Mouse (Mus musculus): ENCODE results near the gene Wdr77. TPM values are rescaled to one million over a fixed set of nuclear protein-coding genes. Genes with fewer than 3 reads are reported as not detected.
"Not testable (repeated sequence)": the region's sequence is repeated elsewhere in the genome, so short reads cannot be mapped to it uniquely, and the experiment has no call there.

The Wdr77 gene
- total RNA-seq, 2 experiments from 2014 or later = 37.0 to 84.6 TPM

GRCm38 (mm10) chr3:105935033-105935432 lies 24.1 kb upstream of the Wdr77 start:
- no peak for ATAC-seq (replicated peaks; ENCODE audit: low FRiP score, low TSS enrichment, poor library complexity, severe bottlenecking)

- ATAC-seq (replicated peaks; ENCODE audit: low FRiP score, low TSS enrichment, poor library complexity, severe bottlenecking) = no peak
Observed at GRCm38 (mm10) chr3:105936111-105936510, 23.1 kb upstream of the Wdr77 start.

GRCm38 (mm10) chr3:105951348-105951747 lies 7.8 kb upstream of the Wdr77 start:
- ATAC-seq (replicated peaks; ENCODE audit: low FRiP score, low TSS enrichment, poor library complexity, severe bottlenecking) = no peak

GRCm38 (mm10) chr3:105957235-105957634 lies 1.9 kb upstream of the Wdr77 start:
- ATAC-seq (replicated peaks; ENCODE audit: low FRiP score, low TSS enrichment, poor library complexity, severe bottlenecking) = no peak

GRCm38 (mm10) chr3:105958204-105958603 lies 965 bp upstream of the Wdr77 start:
- ATAC-seq (replicated peaks; ENCODE audit: low FRiP score, low TSS enrichment, poor library complexity, severe bottlenecking) = no peak

- peak; percentile 48 for ATAC-seq (replicated peaks; ENCODE audit: low FRiP score, low TSS enrichment, poor library complexity, severe bottlenecking)
Observed at GRCm38 (mm10) chr3:105959585-105959984, 416 bp downstream of the Wdr77 start.

GRCm38 (mm10) chr3:105959999-105960398 lies 830 bp downstream of the Wdr77 start, which contains the start of gene Atp5f1:
Gene Atp5f1 (minus strand): TSS chr3:105960099.
- ATAC-seq (replicated peaks; ENCODE audit: low FRiP score, low TSS enrichment, poor library complexity, severe bottlenecking) = no peak

GRCm38 (mm10) chr3:105960700-105961099 lies 1.5 kb downstream of the Wdr77 start:
- no peak for ATAC-seq (replicated peaks; ENCODE audit: low FRiP score, low TSS enrichment, poor library complexity, severe bottlenecking)

GRCm38 (mm10) chr3:105971831-105972446 lies 12.8 kb downstream of the Wdr77 start:
- no peak for ATAC-seq (replicated peaks; ENCODE audit: low FRiP score, low TSS enrichment, poor library complexity, severe bottlenecking)

GRCm38 (mm10) chr3:105973411-105973810 lies 14.2 kb downstream of the Wdr77 start, which contains the start of gene Ovgp1:
Gene Ovgp1 (plus strand): TSS chr3:105973711.
- ATAC-seq (replicated peaks; ENCODE audit: low FRiP score, low TSS enrichment, poor library complexity, severe bottlenecking) = no peak

GRCm38 (mm10) chr3:105974174-105974573 lies 15.0 kb downstream of the Wdr77 start:
- ATAC-seq (replicated peaks; ENCODE audit: low FRiP score, low TSS enrichment, poor library complexity, severe bottlenecking) = no peak

- ATAC-seq (replicated peaks; ENCODE audit: low FRiP score, low TSS enrichment, poor library complexity, severe bottlenecking) = not testable (repeated sequence)
Observed at GRCm38 (mm10) chr3:105989611-105990010, 30.4 kb downstream of the Wdr77 start.

GRCm38 (mm10) chr3:105991653-105992283 lies 32.6 kb downstream of the Wdr77 start:
- peak; percentile 52 for ATAC-seq (replicated peaks; ENCODE audit: low FRiP score, low TSS enrichment, poor library complexity, severe bottlenecking)

GRCm38 (mm10) chr3:105994730-105995129 lies 35.6 kb downstream of the Wdr77 start:
- no peak for ATAC-seq (replicated peaks; ENCODE audit: low FRiP score, low TSS enrichment, poor library complexity, severe bottlenecking)

GRCm38 (mm10) chr3:106000707-106001375 lies 41.7 kb downstream of the Wdr77 start:
- peak; percentile 35; the same call in 1 of the 2 replicates for ATAC-seq (replicated peaks; ENCODE audit: low FRiP score, low TSS enrichment, poor library complexity, severe bottlenecking)

GRCm38 (mm10) chr3:106001416-106002370 lies 42.5 kb downstream of the Wdr77 start:
- ATAC-seq (replicated peaks; ENCODE audit: low FRiP score, low TSS enrichment, poor library complexity, severe bottlenecking) = peak; percentile 89

GRCm38 (mm10) chr3:106003360-106003759 lies 44.2 kb downstream of the Wdr77 start:
- ATAC-seq (replicated peaks; ENCODE audit: low FRiP score, low TSS enrichment, poor library complexity, severe bottlenecking) = not testable (repeated sequence)

- ATAC-seq (replicated peaks; ENCODE audit: low FRiP score, low TSS enrichment, poor library complexity, severe bottlenecking) = no peak
Observed at GRCm38 (mm10) chr3:106014546-106014945, 55.4 kb downstream of the Wdr77 start, which contains the start of gene Pifo. Gene Pifo (minus strand): TSS chr3:106014646.

Measured in megakaryocyte-erythroid progenitor cell, adult 5-6 weeks (primary cell).